ENCODE assay signal across 8 mouse cellular contexts in genomic region chr12:12938850-12939249, GRCm38 (mm10). TPM values are rescaled to one million over a fixed set of nuclear protein-coding genes. Genes with fewer than 3 reads are reported as not detected.
A peak's percentile ranks its signal among the peaks of the same experiment; 100 is the strongest.
DNase-seq lines count a peak whose midpoint lies in the region; ATAC-seq lines count a peak whose summit lies in the region.

No protein-coding gene starts in this region.

- peak; percentile 56 for DNase-seq in adrenal gland, adult 2 months
- peak; percentile 81 to 84 for DNase-seq in cerebellum, postnatal 14 days
- DNase-seq in gastrocnemius, adult 8-10 months (ENCODE audit: low spot score in 2 of 2), result peak; percentile 12 to 43
- peak; percentile 71 to 83 for DNase-seq in left cerebral cortex, postnatal 10 days (ENCODE audit: extremely low spot score in 1 of 2, low spot score in 2 of 2)
- peak; percentile 51 to 56 for DNase-seq in right cerebral cortex, postnatal 36 days (ENCODE audit: low spot score in 2 of 2)

- H3K9ac ChIP-seq in hindbrain, embryonic 16.5 days (ENCODE audit: low read depth, low read length), result peak overlapping the region; percentile 95

- no peaks in the 10 kb centered on the region for H3K9me3 ChIP-seq in hindbrain, embryonic 16.5 days (ENCODE audit: control insufficient read depth, low read length)

- WGBS in hindbrain, embryonic 16.5 days, result 0% methylated on average over 12 of the region's 12 CpGs

- H3K4me1 ChIP-seq in hindbrain, embryonic 16.5 days (ENCODE audit: control insufficient read depth, insufficient read depth, low read depth, low read length), result peaks cover 7% of the 10 kb centered on the region

- peak overlapping the region; percentile 88 for H3K4me2 ChIP-seq in hindbrain, embryonic 16.5 days (ENCODE audit: low read length)

- no peaks in the 10 kb centered on the region for H3K27me3 ChIP-seq in hindbrain, embryonic 16.5 days (replicated peaks; ENCODE audit: control insufficient read depth, insufficient read depth, low read length)

- peak overlapping the region; percentile 76 for H3K4me3 ChIP-seq in hindbrain, embryonic 16.5 days (ENCODE audit: low read length)

- H3K27ac ChIP-seq in hindbrain, embryonic 16.5 days (ENCODE audit: low read depth, low read length), result peak overlapping the region; percentile 93

- H3K36me3 ChIP-seq in hindbrain, embryonic 16.5 days (ENCODE audit: control insufficient read depth, insufficient read depth, low read length), result peaks cover 13% of the 10 kb centered on the region

- ATAC-seq in hindbrain, embryonic 16.5 days, result no peak
- ATAC-seq in megakaryocyte progenitor cell, adult 5-6 weeks (replicated peaks; ENCODE audit: poor library complexity), result 0 out of 2 replicates have a peak, but pooled peaks have one; percentile 15
- no peak for ATAC-seq in activated CD4-positive, CD25-positive, alpha-beta regulatory T cell, adult 4 months

- intact Hi-C loops in left cerebral cortex, postnatal 10 days (cut with DNase I), result loop anchor here (2.0 to 5.0 kb wide), 2 partner anchors 222 to 274 kb away; no protein-coding TSS in a partner anchor

RNA-seq across cellular contexts. Expression of gene Mycn, which starts 2.9 kb away (rescaled TPM):
- 1 to 10 TPM; 6.1 to 9.6 TPM for total RNA-seq in adrenal gland, adult 2 months (2021)
- 3.8 and 5.8 TPM in 2 replicates for polyA plus RNA-seq in adrenal gland, adult 2 months (2012; rRNA removed)
- total RNA-seq in gastrocnemius, adult 8-10 months (2022), result 1 to 10 TPM in 1 of 4 experiments, under 1 TPM in 3; 0.34 to 3.5 (median 0.63) TPM
- polyA plus RNA-seq in hindbrain, embryonic 16.5 days (2015; fragmentation: Nextera tagmentation; extraction: Ambion mirVana), result 56.9 and 63.5 TPM in 2 replicates
- 10 to 100 TPM; 32.0 to 37.9 TPM for total RNA-seq in left cerebral cortex, postnatal 10 days (2021)
- total RNA-seq in megakaryocyte progenitor cell, adult 5-6 weeks (2015), result 0.64 and 2.5 TPM in 2 replicates
- 0.71 and 2.3 TPM in 2 replicates for total RNA-seq in megakaryocyte progenitor cell, adult 5-6 weeks (2017)
- not detected for polyA plus RNA-seq in activated CD4-positive, CD25-positive, alpha-beta regulatory T cell, adult 4 months (2017; shearing (Covaris generic))

Comparison
In these comparisons a context has a peak if more than half of its experiments do, and no peak if none do; other contexts are left out.
1. DNase-seq: peak in every context shown above with its lines; median percentile 82 in cerebellum, postnatal 14 days; 77 in left cerebral cortex, postnatal 10 days; 56 in adrenal gland, adult 2 months; 54 in right cerebral cortex, postnatal 36 days; 28 in gastrocnemius, adult 8-10 months.